Mouse (Mus musculus) forebrain, embryonic 15.5 days (tissue): ENCODE measurements around the gene Hist1h1d. TPM values are rescaled to one million over a fixed set of nuclear protein-coding genes. Genes with fewer than 3 reads are reported as not detected.

Experiments used
- ATAC-seq: fragments of 200-750 bp; cut with Nextera tagmentation; replicated peaks from 2 replicates; pipeline ENCODE4 v1.8.0; 2017; ENCODE audit warnings: mild to moderate bottlenecking, moderate TSS enrichment, moderate library complexity
- H3K27ac ChIP-seq: fragments of 300-500 bp; sonication (generic); replicated peaks from 2 replicates; pipeline ENCODE4 v1.5.1; 2015; ENCODE audit warnings: mild to moderate bottlenecking, inconsistent platforms
- H3K27me3 ChIP-seq: fragments of 300-500 bp; sonication (generic); 2 replicates; pipeline ENCODE4 v1.6.1; 2015; ENCODE audit warnings: inconsistent platforms
- H3K36me3 ChIP-seq: fragments of 300-500 bp; sonication (generic); 2 replicates; pipeline ENCODE4 v1.6.1; 2015; ENCODE audit warnings: mild to moderate bottlenecking, inconsistent platforms
- H3K4me1 ChIP-seq: fragments of 300-500 bp; sonication (generic); 2 replicates; pipeline ENCODE4 v1.6.1; 2015; ENCODE audit warnings: inconsistent platforms
- H3K4me2 ChIP-seq: fragments of 300-500 bp; sonication (generic); replicated peaks from 2 replicates; pipeline ENCODE4 v1.6.1; 2015; ENCODE audit warnings: mild to moderate bottlenecking, inconsistent platforms
- H3K4me3 ChIP-seq: fragments of 300-500 bp; sonication (generic); 2 replicates; pipeline ENCODE4 v1.5.1; 2015; ENCODE audit warnings: mild to moderate bottlenecking, inconsistent platforms
- H3K9ac ChIP-seq: fragments of 300-500 bp; sonication (generic); replicated peaks from 2 replicates; pipeline ENCODE4 v1.6.1; 2015; ENCODE audit warnings: mild to moderate bottlenecking, inconsistent platforms
- H3K9me3 ChIP-seq: fragments of 300-500 bp; sonication (generic); 2 replicates; pipeline ENCODE4 v1.6.1; 2016; ENCODE audit warnings: inconsistent platforms
- WGBS: fragments of 180-500 bp; shearing (Covaris S2); methylation state at CpG from one replicate; pipeline ENCODE4 v1.1.7; 2015; ENCODE audit warnings: mixed read lengths; 5-methylcytosine and 5-hydroxymethylcytosine counted together
- polyA plus RNA-seq: library from polyadenylated mRNA; unstranded; fragments of >200 nt; fragmentation: Nextera tagmentation; extraction: Ambion mirVana; gene quantifications from 2 replicates; pipeline ENCODE4 v1.2.1, GENCODE M21; 2015

Hist1h1d gene
- polyA plus RNA-seq, 1 experiment from 2014 or later = 0.25 TPM

- Histone ChIP-seq H3K27me3 (no peaks in the 10 kb centered on the region), H3K27ac (0 out of 2 replicates have a peak overlapping the region, but pooled peaks have one; percentile 14), H3K36me3 (no peaks in the 10 kb centered on the region), H3K4me1 (peaks cover 15% of the 10 kb centered on the region), H3K4me3 (peak overlapping the region; percentile 47), H3K9ac (no peak overlapping the region), H3K4me2 (peak overlapping the region; percentile 73), H3K9me3 (no peaks in the 10 kb centered on the region)
- no peak for ATAC-seq
- WGBS = under 1% methylated on average over 6 of the region's 6 CpGs
These were observed 34.8 kb upstream of the Hist1h1d start for GRCm38 (mm10) chr13:23518295-23518603.

GRCm38 (mm10) chr13:23518885-23519284 lies 34.2 kb upstream of the Hist1h1d start:
- peaks cover 15% of the 10 kb centered on the region for H3K4me1 ChIP-seq
- no peaks in the 10 kb centered on the region for H3K36me3 ChIP-seq
- H3K4me3 ChIP-seq = peak overlapping the region; percentile 47
- under 1% methylated on average over 6 of the region's 6 CpGs for WGBS
- H3K27me3 ChIP-seq = no peaks in the 10 kb centered on the region
- peak overlapping the region; percentile 73 for H3K4me2 ChIP-seq
- no peaks in the 10 kb centered on the region for H3K9me3 ChIP-seq
- peak; percentile 27 for ATAC-seq
- H3K9ac ChIP-seq = no peak overlapping the region
- H3K27ac ChIP-seq = no peak overlapping the region

- WGBS = under 1% methylated on average over 10 of the region's 10 CpGs
- Histone ChIP-seq H3K4me2 (peak overlapping the region; percentile 73), H3K9me3 (no peaks in the 10 kb centered on the region), H3K9ac (no peak overlapping the region), H3K27ac (no peak overlapping the region), H3K27me3 (no peaks in the 10 kb centered on the region), H3K4me1 (peaks cover 15% of the 10 kb centered on the region), H3K4me3 (peak overlapping the region; percentile 47), H3K36me3 (no peaks in the 10 kb centered on the region)
- ATAC-seq = 0 out of 2 replicates have a peak, but pooled peaks have one; percentile 26
These were observed 33.6 kb upstream of the Hist1h1d start for GRCm38 (mm10) chr13:23519416-23519815.

DNA sequence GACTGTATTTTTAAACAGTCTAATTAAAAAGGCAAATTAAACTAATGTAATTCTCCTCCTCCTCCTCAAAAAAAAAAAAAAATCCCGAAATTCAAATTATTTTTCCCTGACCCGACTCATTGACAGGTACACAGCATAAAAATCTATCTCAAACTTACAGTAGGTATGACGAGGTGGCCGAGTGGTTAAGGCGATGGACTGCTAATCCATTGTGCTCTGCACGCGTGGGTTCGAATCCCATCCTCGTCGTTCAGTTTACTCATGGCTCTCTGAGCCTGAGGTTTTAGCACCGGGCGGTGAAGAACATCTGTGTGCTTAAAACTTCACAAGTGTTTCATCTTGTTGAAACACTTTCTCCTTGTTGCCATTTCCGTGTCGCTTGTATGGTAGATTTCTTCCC lies 31.4 kb upstream of the Hist1h1d start:
- H3K4me3 ChIP-seq = 0 out of 2 replicates have a peak overlapping the region, but pooled peaks have one; percentile 5
- no peak for ATAC-seq
- H3K4me2 ChIP-seq = peak overlapping the region; percentile 14; the same call in 1 of the 2 replicates
- H3K4me1 ChIP-seq = peaks cover 17% of the 10 kb centered on the region
- H3K9me3 ChIP-seq = no peaks in the 10 kb centered on the region
- no peak overlapping the region for H3K27ac ChIP-seq
- H3K36me3 ChIP-seq = no peaks in the 10 kb centered on the region
- H3K9ac ChIP-seq = no peak overlapping the region
- WGBS = 1% methylated on average over 14 of the region's 14 CpGs
- no peaks in the 10 kb centered on the region for H3K27me3 ChIP-seq

- no peak for ATAC-seq
- Histone ChIP-seq H3K4me1 (peaks cover 23% of the 10 kb centered on the region), H3K9me3 (no peaks in the 10 kb centered on the region), H3K4me3 (no peak overlapping the region), H3K36me3 (no peaks in the 10 kb centered on the region), H3K9ac (no peak overlapping the region), H3K4me2 (no peak overlapping the region), H3K27me3 (no peaks in the 10 kb centered on the region), H3K27ac (no peak overlapping the region)
- WGBS = 48% methylated on average over 5 of the region's 5 CpGs
These were observed 29.1 kb upstream of the Hist1h1d start for GRCm38 (mm10) chr13:23523976-23524375.

DNA sequence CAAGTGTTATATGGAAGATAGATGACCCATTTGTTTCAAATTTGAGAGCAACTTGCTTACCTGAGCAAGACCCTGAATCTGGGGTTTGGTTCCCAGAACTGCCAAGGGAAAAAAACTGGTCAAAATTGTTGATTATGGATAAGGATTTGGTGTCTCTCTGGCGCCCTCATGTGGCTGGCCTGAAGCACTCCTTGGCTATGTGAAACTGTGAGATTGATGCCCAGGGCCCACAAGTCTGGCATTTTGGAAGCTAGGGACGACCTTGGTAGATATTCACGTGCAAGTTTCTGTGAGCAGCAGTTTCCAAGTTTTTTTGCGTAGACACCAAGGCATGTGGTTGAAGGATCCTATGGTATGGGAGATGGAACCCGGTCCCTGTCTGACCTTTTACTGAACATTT lies 28.4 kb upstream of the Hist1h1d start:
- H3K9me3 ChIP-seq = no peaks in the 10 kb centered on the region
- no peak overlapping the region for H3K9ac ChIP-seq
- no peaks in the 10 kb centered on the region for H3K27me3 ChIP-seq
- no peak overlapping the region for H3K4me3 ChIP-seq
- H3K36me3 ChIP-seq = no peaks in the 10 kb centered on the region
- H3K4me2 ChIP-seq = peak overlapping the region; percentile 17; the same call in 1 of the 2 replicates
- ATAC-seq = peak; percentile 58
- H3K4me1 ChIP-seq = peaks cover 26% of the 10 kb centered on the region
- WGBS = 9% methylated on average over 5 of the region's 5 CpGs
- no peak overlapping the region; the same call in 1 of the 2 replicates for H3K27ac ChIP-seq

GRCm38 (mm10) chr13:23525901-23526300 lies 27.2 kb upstream of the Hist1h1d start:
- H3K36me3 ChIP-seq = no peaks in the 10 kb centered on the region
- peak overlapping the region; percentile 46 for H3K4me2 ChIP-seq
- H3K4me3 ChIP-seq = peak overlapping the region; percentile 49
- no peaks in the 10 kb centered on the region for H3K9me3 ChIP-seq
- peaks cover 30% of the 10 kb centered on the region for H3K4me1 ChIP-seq
- no peak for ATAC-seq
- no peak overlapping the region; the same call in 1 of the 2 replicates for H3K9ac ChIP-seq
- 2% methylated on average over 10 of the region's 10 CpGs for WGBS
- no peaks in the 10 kb centered on the region for H3K27me3 ChIP-seq
- no peak overlapping the region for H3K27ac ChIP-seq

- Histone ChIP-seq H3K9ac (peak overlapping the region; percentile 58), H3K4me2 (peak overlapping the region; percentile 46), H3K4me1 (peaks cover 30% of the 10 kb centered on the region), H3K27me3 (no peaks in the 10 kb centered on the region), H3K36me3 (no peaks in the 10 kb centered on the region), H3K4me3 (peak overlapping the region; percentile 49), H3K9me3 (no peaks in the 10 kb centered on the region), H3K27ac (peak overlapping the region; percentile 89)
- ATAC-seq = 0 out of 2 replicates have a peak, but pooled peaks have one; percentile 33
- under 1% methylated on average over 17 of the region's 17 CpGs for WGBS
These were observed 26.8 kb upstream of the Hist1h1d start for GRCm38 (mm10) chr13:23526312-23526711.

- Histone ChIP-seq H3K27me3 (no peaks in the 10 kb centered on the region), H3K4me2 (0 out of 2 replicates have a peak overlapping the region, but pooled peaks have one; percentile 2), H3K27ac (no peak overlapping the region), H3K4me3 (no peak overlapping the region; the same call in 1 of the 2 replicates), H3K36me3 (no peaks in the 10 kb centered on the region), H3K9ac (no peak overlapping the region), H3K4me1 (peaks cover 46% of the 10 kb centered on the region), H3K9me3 (no peaks in the 10 kb centered on the region)
- WGBS = 84% methylated on average over 5 of the region's 5 CpGs
- ATAC-seq = no peak
These were observed 24.1 kb upstream of the Hist1h1d start for GRCm38 (mm10) chr13:23529005-23529404.

GRCm38 (mm10) chr13:23529480-23530165 lies 23.4 kb upstream of the Hist1h1d start:
- no peak for ATAC-seq

GRCm38 (mm10) chr13:23530181-23530900 lies 22.7 kb upstream of the Hist1h1d start:
- H3K4me1 ChIP-seq = peaks cover 52% of the 10 kb centered on the region
- no peaks in the 10 kb centered on the region for H3K27me3 ChIP-seq
- peak overlapping the region; percentile 58 for H3K4me3 ChIP-seq
- under 1% methylated on average over 20 of the region's 20 CpGs for WGBS
- no peaks in the 10 kb centered on the region for H3K36me3 ChIP-seq
- no peaks in the 10 kb centered on the region for H3K9me3 ChIP-seq
- ATAC-seq = no peak
- peak overlapping the region; percentile 82 for H3K4me2 ChIP-seq
- H3K27ac ChIP-seq = peak overlapping the region; percentile 99
- H3K9ac ChIP-seq = peak overlapping the region; percentile 78

More at GRCm38 (mm10) chr13:23529480-23530165, 23.4 kb upstream of the Hist1h1d start:
- Histone ChIP-seq H3K27ac (peak overlapping the region; percentile 99), H3K4me2 (peak overlapping the region; percentile 82), H3K9me3 (no peaks in the 10 kb centered on the region), H3K4me1 (peaks cover 52% of the 10 kb centered on the region), H3K9ac (peak overlapping the region; percentile 78), H3K36me3 (no peaks in the 10 kb centered on the region), H3K4me3 (peak overlapping the region; percentile 58), H3K27me3 (no peaks in the 10 kb centered on the region)
- 23% methylated on average over 2 of the region's 2 CpGs for WGBS
